Mouse (Mus musculus) CH12.LX (cell line): Measurements from ENCODE around the gene Rab6a.

Experiments
- CTCF ChIP-seq, 2 experiments: IDR thresholded peaks in 1 of 2; conservative IDR thresholded peaks in 1 of 2; 2 replicates each; pipeline ENCODE4 v1.5.1; 2011 to 2012; ENCODE audit warnings: low read depth in 2 of 2, low read length in 2 of 2, improper control_type of control experiment in 1 of 2, inconsistent platforms in 1 of 2, mild to moderate bottlenecking in 1 of 2, moderate library complexity in 1 of 2
- MAX ChIP-seq: IDR thresholded peaks from 2 replicates; pipeline ENCODE4 v1.6.1; 2011; ENCODE audit warnings: low read length, improper control_type of control experiment
- POLR2A ChIP-seq: IDR thresholded peaks from 2 replicates; pipeline ENCODE4 v1.6.1; 2011; ENCODE audit warnings: low read depth, mild to moderate bottlenecking, improper control_type of control experiment, low read length
- SIN3A ChIP-seq: IDR thresholded peaks from 2 replicates; pipeline ENCODE4 v1.6.1; 2012; ENCODE audit warnings: low read length, improper control_type of control experiment, inconsistent platforms
- ZNF384 ChIP-seq: IDR thresholded peaks from 2 replicates; pipeline ENCODE4 v1.6.1; 2012; ENCODE audit warnings: low read depth, low read length, improper control_type of control experiment, inconsistent platforms

DNA sequence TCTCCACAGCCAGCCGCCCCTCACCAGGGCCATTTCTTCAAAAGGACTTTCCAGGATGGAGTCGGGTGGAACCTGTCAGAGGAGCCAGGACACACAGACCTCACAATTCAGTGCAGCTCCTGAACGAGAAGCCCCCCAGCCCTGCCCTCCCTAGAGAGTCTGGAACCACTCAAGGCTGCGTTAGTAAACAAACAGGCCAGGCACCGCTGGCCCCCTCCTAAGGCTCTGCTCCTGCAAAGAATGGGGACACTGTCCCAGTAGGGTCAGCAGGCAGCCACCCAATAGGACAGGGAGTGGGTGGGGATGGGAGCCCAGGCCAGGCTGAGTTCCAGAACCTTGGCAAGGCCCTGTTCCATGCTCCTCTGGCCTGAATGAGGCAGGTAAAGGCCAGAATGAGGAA, 49.5 kb downstream of the Rab6a start:
- no peak for TF ChIP-seq POLR2A
- TF ChIP-seq MAX = no peak
- no peak for TF ChIP-seq CTCF (conservative IDR thresholded peaks at IDR 0.05 in 1 of 2, IDR thresholded peaks at IDR 0.05 in 1 of 2; ENCODE audit: low read depth in 2 of 2, low read length in 2 of 2)
- no peak for TF ChIP-seq SIN3A
- TF ChIP-seq ZNF384 = no peak
